In the genomic region with DNA sequence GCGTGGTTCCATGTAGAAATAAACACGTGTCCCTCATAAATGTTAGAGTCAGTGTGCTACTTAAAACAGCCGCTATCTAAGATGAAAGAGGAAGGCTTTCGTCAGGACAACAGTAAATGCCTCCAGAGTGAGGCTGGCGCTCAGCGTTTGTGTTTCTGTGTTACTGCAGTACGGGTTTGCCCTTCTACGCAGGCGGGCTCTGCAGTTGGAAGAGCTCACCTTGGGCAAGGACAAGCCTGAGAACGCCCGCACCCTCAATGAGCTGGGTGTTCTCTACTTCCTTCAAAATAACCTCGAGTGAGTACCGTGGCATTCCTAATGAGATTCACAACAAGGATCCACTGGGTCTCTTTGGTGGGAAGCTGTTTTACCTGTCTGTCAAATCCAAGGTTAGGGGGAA, we compare ENCODE assay signal across 34 mouse cellular contexts. TPM values are rescaled to one million over a fixed set of nuclear protein-coding genes. Genes with fewer than 3 reads are reported as not detected.
DNase-seq lines count a peak whose midpoint lies in the region; ATAC-seq and TF ChIP-seq lines count a peak whose summit lies in the region.
"Had no signal": no experiment of that assay in that cellular context is flagged by ENCODE, and none has a peak within 500 bp of the region (broad histone marks: within the 10 kb centered on the region; RNA-seq: fewer than 3 reads in every experiment).

No protein-coding gene starts in this region.

- no peaks in the 10 kb centered on the region for H3K79me2 ChIP-seq in heart, adult 2 months (replicated peaks; ENCODE audit: control insufficient read depth, insufficient read depth, low read length)

- intact Hi-C loops in heart, adult 2 months (cut with DNase I), result loop anchor here (5.0 kb wide), 1 partner anchor 39 kb away; no protein-coding TSS in a partner anchor

- TF ChIP-seq EP300 in heart, adult 2 months (IDR thresholded peaks at IDR 0.05; ENCODE audit: insufficient read depth, low read depth, low read length), result no peak

- no peak for ATAC-seq in heart, embryonic 12.5 days (ENCODE audit: insufficient number of reproducible peaks, low FRiP score)
- ATAC-seq in heart, embryonic 13.5 days (ENCODE audit: extremely low read depth, insufficient number of reproducible peaks, low FRiP score, low TSS enrichment), result no peak
- no peak for ATAC-seq in heart, embryonic 16.5 days (replicated peaks; ENCODE audit: extremely low read depth, insufficient read depth, low FRiP score)
- ATAC-seq: CD4-positive, CD25-positive, alpha-beta regulatory T cell, adult 4 months; forebrain, embryonic 14.5 days; forebrain, embryonic 16.5 days had no signal

- no peaks in the 10 kb centered on the region for H3K27me3 ChIP-seq in heart, embryonic 12.5 days (replicated peaks)
- H3K27me3 ChIP-seq in heart, embryonic 13.5 days (replicated peaks), result no peaks in the 10 kb centered on the region
- H3K27me3 ChIP-seq in heart, embryonic 16.5 days (ENCODE audit: control insufficient read depth, insufficient read depth, low read length), result no peaks in the 10 kb centered on the region
- no peaks in the 10 kb centered on the region for H3K27me3 ChIP-seq in heart, adult 2 months (ENCODE audit: control insufficient read depth, insufficient read depth, low read length)
- H3K27me3 ChIP-seq: CH12.LX; embryonic facial prominence, embryonic 13.5 days; embryonic facial prominence, embryonic 15.5 days; forebrain, embryonic 12.5 days had no signal

- H3K9ac ChIP-seq in heart, embryonic 12.5 days, result no peak overlapping the region
- no peak overlapping the region for H3K9ac ChIP-seq in heart, embryonic 13.5 days
- H3K9ac ChIP-seq in heart, embryonic 16.5 days (ENCODE audit: low read length), result no peak overlapping the region
- H3K9ac ChIP-seq in heart, adult 2 months (ENCODE audit: low read depth, low read length), result no peak overlapping the region
- H3K9ac ChIP-seq: embryonic facial prominence, embryonic 13.5 days; embryonic facial prominence, embryonic 15.5 days; forebrain, embryonic 12.5 days had no signal

- no peak for TF ChIP-seq POLR2A in heart, adult 2 months (IDR thresholded peaks at IDR 0.05; ENCODE audit: insufficient read depth, low read depth, low read length)

- no peak overlapping the region for H3K27ac ChIP-seq in heart, embryonic 12.5 days (ENCODE audit: poor library complexity, severe bottlenecking)
- peak overlapping the region; percentile 34 for H3K27ac ChIP-seq in heart, embryonic 13.5 days (replicated peaks)
- H3K27ac ChIP-seq in heart, embryonic 16.5 days (ENCODE audit: low read length), result peak overlapping the region; percentile 34; the same call in 1 of the 2 replicates
- no peak overlapping the region for H3K27ac ChIP-seq in heart, adult 2 months
- H3K27ac ChIP-seq: embryonic facial prominence, embryonic 13.5 days; embryonic facial prominence, embryonic 15.5 days; forebrain, embryonic 10.5 days; forebrain, embryonic 12.5 days had no signal

- peaks cover 49% of the 10 kb centered on the region for H3K36me3 ChIP-seq in heart, embryonic 12.5 days
- H3K36me3 ChIP-seq in heart, embryonic 13.5 days, result peaks cover 61% of the 10 kb centered on the region
- peaks cover 2% of the 10 kb centered on the region; the same call in 1 of the 2 replicates for H3K36me3 ChIP-seq in heart, embryonic 16.5 days (ENCODE audit: control insufficient read depth, insufficient read depth)
- no peaks in the 10 kb centered on the region for H3K36me3 ChIP-seq in heart, adult 2 months (ENCODE audit: control insufficient read depth, insufficient read depth, low read length)

- no peak for TF ChIP-seq CTCF in heart, adult 2 months (IDR thresholded peaks at IDR 0.05)

- H3K4me2 ChIP-seq in heart, embryonic 12.5 days, result no peak overlapping the region
- no peak overlapping the region for H3K4me2 ChIP-seq in heart, embryonic 13.5 days
- no peak overlapping the region for H3K4me2 ChIP-seq in heart, embryonic 16.5 days (ENCODE audit: low read depth, low read length)
- H3K4me2 ChIP-seq: embryonic facial prominence, embryonic 13.5 days; embryonic facial prominence, embryonic 15.5 days; forebrain, embryonic 12.5 days had no signal

- WGBS in heart, embryonic 12.5 days, result 80% methylated on average over 13 of the region's 13 CpGs
- WGBS in heart, embryonic 13.5 days, result 77% methylated on average over 13 of the region's 13 CpGs
- WGBS in heart, embryonic 16.5 days, result 73% methylated on average over 13 of the region's 13 CpGs
- 73% methylated on average over 13 of the region's 13 CpGs for WGBS in heart, adult 2 months

- DNase-seq in heart, adult 11 months, result peak; percentile 77
- DNase-seq in heart, adult 9 months (ENCODE audit: low spot score in 2 of 2), result no peak
- DNase-seq in heart, adult 2 months, result no peak
- DNase-seq in ES-CJ7 (ENCODE audit: low read depth, low spot score), result peak; percentile 25
- no peak for DNase-seq in T-cell, adult 2 months (ENCODE audit: low spot score)
- DNase-seq: adrenal gland, adult 2 months; adrenal gland, postnatal 10 days; adrenal gland, postnatal 25 days; B cell, adult 2 months; cerebellum, adult 11 months; cerebellum, adult 18-20 months; cerebellum, adult 8-10 months; cerebellum, adult 9-11 months; cerebellum, postnatal 14 days; cerebellum, postnatal 36 days; embryo, embryonic 11 days had no signal

- peaks cover 8% of the 10 kb centered on the region for H3K4me1 ChIP-seq in heart, embryonic 12.5 days (replicated peaks)
- peaks cover 14% of the 10 kb centered on the region for H3K4me1 ChIP-seq in heart, embryonic 13.5 days
- peaks cover 7% of the 10 kb centered on the region for H3K4me1 ChIP-seq in heart, embryonic 16.5 days (ENCODE audit: control insufficient read depth, insufficient read depth, low read length)
- H3K4me1 ChIP-seq in heart, adult 2 months (ENCODE audit: control insufficient read depth, insufficient read depth, low read length), result no peaks in the 10 kb centered on the region
- H3K4me1 ChIP-seq: embryonic facial prominence, embryonic 15.5 days; forebrain, embryonic 12.5 days had no signal

- no peaks in the 10 kb centered on the region for H3K9me3 ChIP-seq in heart, embryonic 12.5 days (replicated peaks)
- no peaks in the 10 kb centered on the region for H3K9me3 ChIP-seq in heart, embryonic 13.5 days
- H3K9me3 ChIP-seq in heart, embryonic 16.5 days (replicated peaks; ENCODE audit: control insufficient read depth, low read length), result no peaks in the 10 kb centered on the region
- H3K9me3 ChIP-seq: embryonic facial prominence, embryonic 13.5 days; embryonic facial prominence, embryonic 15.5 days; forebrain, embryonic 10.5 days; forebrain, embryonic 12.5 days had no signal

- no peak overlapping the region for H3K4me3 ChIP-seq in heart, embryonic 12.5 days
- no peak overlapping the region for H3K4me3 ChIP-seq in heart, embryonic 13.5 days
- H3K4me3 ChIP-seq in heart, embryonic 16.5 days (ENCODE audit: low read length), result no peak overlapping the region
- no peak overlapping the region for H3K4me3 ChIP-seq in heart, adult 2 months
- H3K4me3 ChIP-seq: embryonic facial prominence, embryonic 13.5 days; embryonic facial prominence, embryonic 15.5 days; erythroblast, embryonic 14.5 days; forebrain, embryonic 10.5 days; forebrain, embryonic 12.5 days had no signal

RNA-seq across cellular contexts. Expression of gene Gm28305, which starts 2.2 kb away (rescaled TPM):
- polyA plus RNA-seq in heart, embryonic 12.5 days (2016; fragmentation: Nextera tagmentation; extraction: Ambion mirVana), result not detected in 2 replicates
- not detected in 2 replicates for polyA plus RNA-seq in heart, embryonic 13.5 days (2015; fragmentation: Nextera tagmentation; extraction: Ambion mirVana)
- not detected in 2 replicates for polyA plus RNA-seq in heart, embryonic 16.5 days (2015; fragmentation: Nextera tagmentation; extraction: Ambion mirVana)
- total RNA-seq in heart, adult 2 months (2021), result not detected
- polyA plus RNA-seq in heart, adult 2 months (2012; rRNA removed), result not detected in 2 replicates
- total RNA-seq: adrenal gland, adult 2 months; adrenal gland, postnatal 10 days; adrenal gland, postnatal 25 days; adrenal gland, postnatal 4 days; CH12.LX; common myeloid progenitor, adult 5-6 weeks; ES-E14; MEL had no signal
- polyA plus RNA-seq: adrenal gland, adult 2 months; brain, embryonic 14.5 days; embryonic facial prominence, embryonic 11.5 days; embryonic facial prominence, embryonic 13.5 days; embryonic facial prominence, embryonic 15.5 days; erythroblast, embryonic 14.5 days; forebrain, embryonic 10.5 days; forebrain, embryonic 12.5 days; forebrain, embryonic 14.5 days; forebrain, embryonic 16.5 days had no signal

RNA-seq across cellular contexts. Expression of gene Uba5, which starts 24.7 kb away (rescaled TPM):
- 43.6 and 44.5 TPM in 2 replicates for polyA plus RNA-seq in heart, embryonic 12.5 days (2016; fragmentation: Nextera tagmentation; extraction: Ambion mirVana)
- 34.8 and 35.6 TPM in 2 replicates for polyA plus RNA-seq in heart, embryonic 13.5 days (2015; fragmentation: Nextera tagmentation; extraction: Ambion mirVana)
- 36.1 and 38.7 TPM in 2 replicates for polyA plus RNA-seq in heart, embryonic 16.5 days (2015; fragmentation: Nextera tagmentation; extraction: Ambion mirVana)
- 10 to 100 TPM; 14.8 to 16.0 TPM for total RNA-seq in heart, adult 2 months (2021)
- polyA plus RNA-seq in heart, adult 2 months (2012; rRNA removed), result 11.4 and 22.0 TPM in 2 replicates

RNA-seq across cellular contexts. Expression of gene Acad11, which starts 24.9 kb away (rescaled TPM):
- polyA plus RNA-seq in heart, embryonic 12.5 days (2016; fragmentation: Nextera tagmentation; extraction: Ambion mirVana), result 10.1 and 10.4 TPM in 2 replicates
- polyA plus RNA-seq in heart, embryonic 13.5 days (2015; fragmentation: Nextera tagmentation; extraction: Ambion mirVana), result 8.3 TPM in 2 replicates
- polyA plus RNA-seq in heart, embryonic 16.5 days (2015; fragmentation: Nextera tagmentation; extraction: Ambion mirVana), result 14.3 and 16.7 TPM in 2 replicates
- 100 to 1,000 TPM in 1 of 2 experiments, 10 to 100 TPM in 1; 99.8 to 110 TPM for total RNA-seq in heart, adult 2 months (2021)
- polyA plus RNA-seq in heart, adult 2 months (2012; rRNA removed), result 72.8 and 135 TPM in 2 replicates
- polyA plus RNA-seq: erythroblast, embryonic 14.5 days had no signal

RNA-seq across cellular contexts. Expression of gene Nphp3, which starts 35.9 kb away (rescaled TPM):
- polyA plus RNA-seq in heart, embryonic 12.5 days (2016; fragmentation: Nextera tagmentation; extraction: Ambion mirVana), result 6.8 and 7.7 TPM in 2 replicates
- polyA plus RNA-seq in heart, embryonic 13.5 days (2015; fragmentation: Nextera tagmentation; extraction: Ambion mirVana), result 4.1 and 4.8 TPM in 2 replicates
- polyA plus RNA-seq in heart, embryonic 16.5 days (2015; fragmentation: Nextera tagmentation; extraction: Ambion mirVana), result 3.4 TPM in 2 replicates
- 1 to 10 TPM; 2.4 to 2.5 TPM for total RNA-seq in heart, adult 2 months (2021)
- polyA plus RNA-seq in heart, adult 2 months (2012; rRNA removed), result 4.9 and 7.5 TPM in 2 replicates
- polyA plus RNA-seq: erythroblast, embryonic 14.5 days had no signal

Comparison
In these comparisons a context has a peak if more than half of its experiments do, and no peak if none do; other contexts are left out.
1. DNase-seq: peak in heart, adult 11 months (single experiment) and ES-CJ7 (single experiment); none in heart, adult 9 months (0 of 2), heart, adult 2 months (0 of 2) and T-cell, adult 2 months (single experiment).
2. H3K27ac ChIP-seq: peak in heart, embryonic 13.5 days (single experiment) and heart, embryonic 16.5 days (single experiment); none in heart, embryonic 12.5 days (single experiment) and heart, adult 2 months (single experiment).